Mouse (Mus musculus) kidney, embryonic 16.5 days (tissue): ENCODE results near the gene BC025920. TPM values are rescaled to one million over a fixed set of nuclear protein-coding genes. Genes with fewer than 3 reads are reported as not detected.

Experiments
- ATAC-seq: fragments of 200-750 bp; cut with Nextera tagmentation; 2 replicates; pipeline ENCODE4 v1.8.0; 2017; ENCODE audit warnings: moderate TSS enrichment; ENCODE audit not compliant: low FRiP score, low TSS enrichment
- H3K27ac ChIP-seq: fragments of 300-500 bp; sonication (generic); 2 replicates; pipeline ENCODE4 v1.5.1; 2014; ENCODE audit warnings: low read length
- H3K27me3 ChIP-seq: fragments of 300-500 bp; sonication (generic); 2 replicates; pipeline ENCODE4 v1.6.1; 2014; ENCODE audit warnings: low read length, control low read depth, mixed read lengths; ENCODE audit not compliant: insufficient read depth
- H3K36me3 ChIP-seq: fragments of 300-500 bp; sonication (generic); 2 replicates; pipeline ENCODE4 v1.6.1; 2014; ENCODE audit warnings: low read length, control low read depth, mixed read lengths; ENCODE audit not compliant: insufficient read depth
- H3K4me1 ChIP-seq: fragments of 300-500 bp; sonication (generic); 2 replicates; pipeline ENCODE4 v1.6.1; 2014; ENCODE audit warnings: low read length, control low read depth, mixed read lengths; ENCODE audit not compliant: insufficient read depth
- H3K4me2 ChIP-seq: fragments of 300-500 bp; sonication (generic); replicated peaks from 2 replicates; pipeline ENCODE4 v1.6.1; 2014; ENCODE audit warnings: low read depth, low read length
- H3K4me3 ChIP-seq: fragments of 300-500 bp; sonication (generic); 2 replicates; pipeline ENCODE4 v1.5.1; 2014; ENCODE audit warnings: mild to moderate bottlenecking, low read length
- H3K9ac ChIP-seq: fragments of 300-500 bp; sonication (generic); replicated peaks from 2 replicates; pipeline ENCODE4 v1.6.1; 2014; ENCODE audit warnings: low read length
- H3K9me3 ChIP-seq: fragments of 300-500 bp; sonication (generic); 2 replicates; pipeline ENCODE4 v1.6.1; 2016; ENCODE audit warnings: low read length, control low read depth
- WGBS: fragments of 180-500 bp; shearing (Covaris S2); extraction: QIAGEN DNeasy Blood & Tissue Kit; methylation state at CpG from one replicate; pipeline ENCODE4 v1.1.7; 2014; 5-methylcytosine and 5-hydroxymethylcytosine counted together
- polyA plus RNA-seq: library from polyadenylated mRNA; unstranded; fragments of >200 nt; fragmentation: Nextera tagmentation; extraction: Ambion mirVana; gene quantifications from 2 replicates; pipeline ENCODE4 v1.2.1, GENCODE M21; 2015

BC025920 gene
- polyA plus RNA-seq, 1 experiment from 2014 or later: 0.66 TPM

DNA sequence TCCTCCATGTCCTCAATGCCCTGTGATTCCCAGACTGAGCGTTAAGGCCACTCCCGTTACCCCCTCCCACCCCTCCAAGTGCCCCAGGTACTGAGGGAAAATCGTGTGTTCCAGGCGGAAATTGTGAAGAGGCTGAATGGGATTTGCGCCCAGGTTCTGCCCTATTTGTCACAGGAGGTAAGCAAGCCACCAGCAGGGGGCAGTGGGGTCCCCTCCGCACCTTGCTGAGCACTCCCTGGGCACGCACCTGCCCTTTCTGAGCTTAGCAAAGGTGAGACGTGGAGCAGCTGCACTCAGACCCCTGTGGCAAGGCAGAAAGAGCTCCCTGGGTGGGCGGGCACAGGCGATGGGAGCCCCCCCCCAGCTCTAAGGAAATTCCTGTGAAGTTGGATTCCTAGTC, 41.3 kb upstream of the BC025920 start:
- no peak for ATAC-seq
- Histone ChIP-seq H3K4me3 (no peak overlapping the region), H3K9me3 (no peaks in the 10 kb centered on the region), H3K9ac (peak overlapping the region; percentile 65), H3K27me3 (0 out of 2 replicates have a peak, but pooled peaks cover 2% of the 10 kb centered on the region), H3K36me3 (peaks cover 25% of the 10 kb centered on the region), H3K27ac (peak overlapping the region; percentile 81; the same call in 1 of the 2 replicates), H3K4me1 (peaks cover 73% of the 10 kb centered on the region), H3K4me2 (0 out of 2 replicates have a peak overlapping the region, but pooled peaks have one; percentile 57)
- WGBS: 24% methylated on average over 10 of the region's 10 CpGs

DNA sequence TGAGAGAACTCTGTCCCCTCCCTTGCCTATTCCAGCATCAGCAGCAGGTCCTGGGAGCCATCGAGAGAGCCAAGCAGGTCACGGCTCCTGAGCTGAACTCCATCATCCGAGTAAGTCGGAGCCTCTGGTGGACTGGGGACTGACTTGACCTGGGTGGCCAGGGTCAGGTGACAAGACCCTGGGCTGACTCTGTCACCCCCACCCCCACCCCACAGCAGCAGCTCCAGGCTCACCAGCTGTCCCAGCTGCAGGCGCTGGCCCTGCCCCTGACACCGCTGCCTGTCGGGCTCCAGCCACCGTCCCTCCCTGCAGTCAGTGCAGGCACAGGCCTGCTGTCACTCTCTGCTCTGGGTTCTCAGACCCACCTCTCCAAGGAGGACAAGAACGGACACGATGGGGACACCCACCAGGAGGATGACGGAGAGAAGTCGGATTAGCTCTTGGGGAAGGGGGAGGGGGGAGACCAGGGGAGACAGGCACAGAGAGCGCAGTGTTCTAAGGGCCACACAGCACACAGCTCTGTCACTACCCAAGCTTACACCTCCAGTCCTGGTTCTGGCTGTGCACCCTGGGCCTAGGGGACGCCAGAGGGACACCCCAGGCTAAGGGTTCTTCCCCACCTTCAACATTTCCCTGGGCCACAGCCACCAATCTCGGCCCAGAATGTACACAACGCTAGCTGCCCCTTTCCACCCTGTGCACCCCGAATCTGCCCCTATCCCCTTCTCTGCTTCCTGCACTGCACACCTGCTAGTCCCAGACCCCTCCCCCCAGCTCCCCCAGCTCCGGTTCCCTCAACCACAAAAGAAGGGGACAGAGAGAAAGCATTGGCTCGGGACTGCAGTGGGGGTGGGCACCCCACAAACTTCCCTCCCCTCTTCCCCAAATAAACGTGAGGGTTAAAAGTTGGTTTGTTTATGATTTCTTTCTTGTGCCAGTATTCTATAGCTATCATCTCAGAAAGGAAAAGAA, 40.5 kb upstream of the BC025920 start:
- Histone ChIP-seq H3K9me3 (no peaks in the 10 kb centered on the region), H3K27ac (no peak overlapping the region), H3K4me3 (no peak overlapping the region), H3K36me3 (peaks cover 25% of the 10 kb centered on the region), H3K27me3 (0 out of 2 replicates have a peak, but pooled peaks cover 2% of the 10 kb centered on the region), H3K9ac (no peak overlapping the region), H3K4me2 (no peak overlapping the region), H3K4me1 (peaks cover 80% of the 10 kb centered on the region)
- 51% methylated on average over 20 of the region's 20 CpGs for WGBS
- no peak for ATAC-seq

DNA sequence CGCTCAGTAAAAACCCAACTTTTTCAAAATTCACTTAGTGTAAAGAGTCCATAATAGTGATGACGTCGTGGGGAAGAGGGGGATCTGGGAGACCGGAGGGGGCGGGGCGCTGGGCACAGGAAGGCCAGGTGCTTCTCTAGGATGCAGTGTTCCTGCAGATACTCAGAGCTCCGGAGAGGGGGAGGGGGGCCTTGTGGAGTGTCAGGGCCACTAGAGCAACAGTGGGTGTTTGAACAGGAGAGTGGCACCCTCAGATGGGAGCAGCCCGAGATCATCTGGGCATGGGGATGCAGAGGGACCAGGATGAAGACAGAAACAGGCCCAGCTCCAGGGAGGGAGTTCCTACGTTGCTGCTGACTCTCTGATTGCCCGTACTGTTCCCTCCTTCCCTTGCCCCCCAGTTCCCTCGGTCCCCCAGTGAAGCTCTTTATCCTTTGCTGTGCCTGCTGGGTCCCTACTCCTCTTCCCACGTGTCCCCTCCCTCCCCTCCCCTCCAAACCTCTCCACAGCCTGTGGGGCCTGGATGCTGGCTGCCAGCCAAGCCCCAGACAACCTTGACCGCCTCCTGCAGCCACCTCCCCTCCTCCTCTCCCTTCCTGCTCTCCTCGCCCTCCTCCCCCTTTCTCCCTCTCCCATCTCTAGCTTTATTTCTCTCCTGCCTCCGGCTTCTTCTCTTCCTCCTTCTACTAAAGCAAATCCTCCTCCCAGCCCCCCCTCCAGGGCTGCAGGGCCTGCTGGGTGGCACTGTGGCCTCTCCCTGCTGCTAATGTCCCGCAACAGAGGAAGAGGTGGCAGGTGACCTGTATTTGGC, 37.5 kb upstream of the BC025920 start:
- Histone ChIP-seq H3K4me1 (peaks cover 76% of the 10 kb centered on the region), H3K27me3 (peaks cover 12% of the 10 kb centered on the region; the same call in 1 of the 2 replicates), H3K4me2 (peak overlapping the region; percentile 35), H3K9me3 (no peaks in the 10 kb centered on the region), H3K4me3 (no peak overlapping the region), H3K36me3 (peaks cover 22% of the 10 kb centered on the region), H3K9ac (peak overlapping the region; percentile 30), H3K27ac (peak overlapping the region; percentile 92)
- 9% methylated on average over 14 of the region's 16 CpGs for WGBS
- ATAC-seq: peak; percentile 10

DNA sequence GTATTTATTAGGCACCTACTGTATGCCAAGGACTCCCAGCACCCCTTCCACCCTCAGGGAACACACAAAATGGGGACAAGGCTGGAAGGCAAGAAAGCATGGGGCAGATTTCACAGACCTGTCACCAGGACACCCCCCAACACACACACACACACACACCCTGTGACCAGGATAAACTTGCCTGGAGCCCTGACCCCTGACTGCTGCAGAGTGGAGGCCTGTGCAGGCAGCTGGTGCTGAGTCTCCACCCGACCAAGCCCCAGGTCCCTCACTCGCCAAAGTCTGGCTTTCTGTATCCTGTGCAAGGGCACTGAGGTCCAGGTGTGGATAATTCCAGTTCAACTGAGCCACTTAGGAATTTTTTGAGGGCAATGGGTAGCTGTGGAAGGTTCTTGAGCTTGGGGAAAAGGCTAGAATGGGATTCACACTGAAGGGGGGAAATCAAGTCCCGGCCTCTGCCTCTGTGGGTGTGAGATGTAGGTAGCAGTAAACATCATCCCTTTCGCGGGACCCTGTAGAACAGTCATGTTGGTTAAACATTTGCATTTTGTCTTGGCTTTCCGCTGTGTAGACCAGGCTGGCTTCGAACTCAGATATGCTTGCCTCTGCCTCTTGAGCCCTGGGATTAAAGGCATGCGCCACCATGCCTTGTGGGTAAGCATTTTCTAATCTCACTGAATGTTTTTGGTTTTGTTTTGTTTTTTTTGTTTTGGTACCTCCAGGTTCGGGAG, 36.4 kb upstream of the BC025920 start:
- Histone ChIP-seq H3K9me3 (no peaks in the 10 kb centered on the region), H3K27ac (peak overlapping the region; percentile 92), H3K36me3 (peaks cover 18% of the 10 kb centered on the region), H3K4me2 (0 out of 2 replicates have a peak overlapping the region, but pooled peaks have one; percentile 95), H3K27me3 (peaks cover 17% of the 10 kb centered on the region; the same call in 1 of the 2 replicates), H3K4me3 (no peak overlapping the region), H3K4me1 (peaks cover 76% of the 10 kb centered on the region), H3K9ac (no peak overlapping the region; the same call in 1 of the 2 replicates)
- 43% methylated on average over 9 of the region's 9 CpGs for WGBS
- no peak for ATAC-seq

- peak overlapping the region; percentile 95 for H3K4me2 ChIP-seq
- no peaks in the 10 kb centered on the region for H3K9me3 ChIP-seq
- H3K9ac ChIP-seq: peak overlapping the region; percentile 46
- peaks cover 17% of the 10 kb centered on the region; the same call in 1 of the 2 replicates for H3K27me3 ChIP-seq
- peak overlapping the region; percentile 52 for H3K4me3 ChIP-seq
- ATAC-seq: no peak; the same call in 1 of the 2 replicates
- peaks cover 75% of the 10 kb centered on the region for H3K4me1 ChIP-seq
- 4% methylated on average over 6 of the region's 11 CpGs for WGBS
- H3K27ac ChIP-seq: peak overlapping the region; percentile 92
- H3K36me3 ChIP-seq: peaks cover 12% of the 10 kb centered on the region
Measured at GRCm38 (mm10) chr10:81570238-81570800, 35.8 kb upstream of the BC025920 start.

DNA sequence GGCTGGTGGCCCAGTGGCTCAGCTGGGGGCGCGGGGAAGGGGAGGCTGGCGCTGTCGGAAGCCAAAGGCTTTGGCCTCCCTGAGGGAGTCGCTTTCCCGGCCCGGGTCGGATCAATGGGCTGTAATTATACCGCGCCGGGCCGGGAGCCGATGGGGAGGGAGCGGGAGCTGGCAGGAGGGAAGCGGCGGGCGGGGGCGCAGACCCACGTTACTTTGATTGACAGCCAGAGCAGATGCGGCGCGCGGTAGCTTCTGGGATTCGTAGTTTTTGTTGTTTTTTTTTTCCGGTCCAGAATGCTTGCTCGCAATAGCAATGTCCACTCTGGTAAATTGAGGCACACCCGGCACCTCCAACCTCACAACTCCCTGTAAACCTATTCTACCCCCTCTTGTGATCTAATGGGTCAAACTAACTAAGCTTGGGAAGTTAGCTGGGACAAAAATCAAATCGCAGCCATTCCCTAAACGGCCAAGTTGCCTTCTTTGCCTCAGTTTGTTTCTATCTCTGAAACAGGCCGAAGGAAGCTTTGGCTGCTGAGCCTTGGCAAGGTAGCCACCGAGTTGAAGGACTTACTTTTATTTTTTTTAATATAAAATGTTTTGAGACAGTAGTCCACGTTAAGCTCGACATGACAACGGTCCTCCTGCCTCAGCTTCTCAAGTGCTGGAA, 35.1 kb upstream of the BC025920 start:
- Histone ChIP-seq H3K9me3 (no peaks in the 10 kb centered on the region), H3K36me3 (peaks cover 5% of the 10 kb centered on the region), H3K4me1 (peaks cover 76% of the 10 kb centered on the region), H3K4me2 (peak overlapping the region; percentile 95), H3K27me3 (peaks cover 16% of the 10 kb centered on the region; the same call in 1 of the 2 replicates), H3K9ac (peak overlapping the region; percentile 53), H3K4me3 (peak overlapping the region; percentile 52), H3K27ac (peak overlapping the region; percentile 92)
- peak; percentile 67 for ATAC-seq
- WGBS: under 1% methylated on average over 33 of the region's 34 CpGs

DNA sequence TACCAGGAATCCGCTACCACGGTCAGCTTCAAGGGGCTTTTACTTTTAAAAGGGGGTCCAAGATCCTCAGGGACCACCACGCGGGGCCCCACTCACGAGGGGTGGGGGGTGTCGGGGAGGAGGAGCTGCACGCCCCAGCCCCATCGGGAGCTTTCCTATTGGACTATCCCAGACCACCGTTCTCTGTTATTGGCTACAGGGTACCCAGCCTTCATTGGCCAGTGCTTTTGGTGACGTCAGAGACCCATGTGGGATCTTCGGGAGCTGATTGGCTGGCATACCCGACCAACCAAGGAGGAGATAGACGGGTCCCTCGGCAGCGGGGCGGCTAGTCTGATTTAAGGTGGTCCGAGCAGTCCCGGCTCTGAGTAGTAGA, 34.6 kb upstream of the BC025920 start:
- peak overlapping the region; percentile 58 for H3K9ac ChIP-seq
- peak overlapping the region; percentile 95 for H3K4me2 ChIP-seq
- peaks cover 3% of the 10 kb centered on the region; the same call in 1 of the 2 replicates for H3K36me3 ChIP-seq
- peaks cover 20% of the 10 kb centered on the region for H3K27me3 ChIP-seq
- peak overlapping the region; percentile 96 for H3K27ac ChIP-seq
- H3K4me3 ChIP-seq: peak overlapping the region; percentile 52
- under 1% methylated on average over 18 of the region's 18 CpGs for WGBS
- H3K9me3 ChIP-seq: no peaks in the 10 kb centered on the region
- ATAC-seq: peak; percentile 88
- H3K4me1 ChIP-seq: peaks cover 80% of the 10 kb centered on the region

- Histone ChIP-seq H3K4me2 (peak overlapping the region; percentile 95), H3K4me1 (peaks cover 86% of the 10 kb centered on the region), H3K36me3 (0 out of 2 replicates have a peak, but pooled peaks cover 3% of the 10 kb centered on the region), H3K9ac (peak overlapping the region; percentile 58), H3K4me3 (peak overlapping the region; percentile 37), H3K27ac (peak overlapping the region; percentile 96), H3K9me3 (no peaks in the 10 kb centered on the region), H3K27me3 (peaks cover 22% of the 10 kb centered on the region)
- WGBS: 6% methylated on average over 9 of the region's 9 CpGs
- ATAC-seq: peak; percentile 0; the same call in 1 of the 2 replicates
Measured at GRCm38 (mm10) chr10:81572133-81572671, 33.9 kb upstream of the BC025920 start.
